Mouse (Mus musculus) intestine, embryonic 16.5 days (tissue): ENCODE data around the gene Tinagl1. TPM values are rescaled to one million over a fixed set of nuclear protein-coding genes. Genes with fewer than 3 reads are reported as not detected.

Experiments used
- ATAC-seq: fragments of 200-750 bp; cut with Nextera tagmentation; 2 replicates; pipeline ENCODE4 v1.8.0; 2017; ENCODE audit warnings: moderate TSS enrichment, moderate library complexity
- H3K27ac ChIP-seq: fragments of 300-500 bp; sonication (generic); 2 replicates; pipeline ENCODE4 v1.5.1; 2014; ENCODE audit warnings: mild to moderate bottlenecking, low read length
- H3K27me3 ChIP-seq: fragments of 300-500 bp; sonication (generic); replicated peaks from 2 replicates; pipeline ENCODE4 v1.6.1; 2014; ENCODE audit warnings: low read length, control low read depth, mixed read lengths; ENCODE audit not compliant: control insufficient read depth, insufficient read depth
- H3K36me3 ChIP-seq: fragments of 300-500 bp; sonication (generic); 2 replicates; pipeline ENCODE4 v1.6.1; 2014; ENCODE audit warnings: low read length, control low read depth; ENCODE audit not compliant: control insufficient read depth, insufficient read depth
- H3K4me1 ChIP-seq: fragments of 300-500 bp; sonication (generic); 2 replicates; pipeline ENCODE4 v1.6.1; 2014; ENCODE audit warnings: low read length, control low read depth, mixed read lengths; ENCODE audit not compliant: control insufficient read depth, insufficient read depth
- H3K4me2 ChIP-seq: fragments of 300-500 bp; sonication (generic); 2 replicates; pipeline ENCODE4 v1.6.1; 2014; ENCODE audit warnings: low read depth, low read length, control low read depth
- H3K4me3 ChIP-seq: fragments of 300-500 bp; sonication (generic); 2 replicates; pipeline ENCODE4 v1.5.1; 2014; ENCODE audit warnings: mild to moderate bottlenecking, low read length
- H3K9ac ChIP-seq: fragments of 300-500 bp; sonication (generic); 2 replicates; pipeline ENCODE4 v1.6.1; 2014; ENCODE audit warnings: low read depth, low read length
- H3K9me3 ChIP-seq: fragments of 300-500 bp; sonication (generic); 2 replicates; pipeline ENCODE4 v1.6.1; 2016; ENCODE audit warnings: low read length, control low read depth; ENCODE audit not compliant: control insufficient read depth
- WGBS: fragments of 180-500 bp; shearing (Covaris S2); extraction: QIAGEN DNeasy Blood & Tissue Kit; methylation state at CpG from one replicate; pipeline ENCODE4 v1.1.7; 2014; 5-methylcytosine and 5-hydroxymethylcytosine counted together
- polyA plus RNA-seq: library from polyadenylated mRNA; unstranded; fragments of >200 nt; fragmentation: Nextera tagmentation; extraction: Ambion mirVana; gene quantifications from 2 replicates; pipeline ENCODE4 v1.2.1, GENCODE M21; 2015

Tinagl1 gene
- polyA plus RNA-seq, 1 experiment from 2014 or later, result 80.3 TPM

- Histone ChIP-seq H3K27ac (no peak overlapping the region), H3K9me3 (no peaks in the 10 kb centered on the region), H3K4me1 (peaks cover 3% of the 10 kb centered on the region; the same call in 1 of the 2 replicates), H3K27me3 (no peaks in the 10 kb centered on the region), H3K4me3 (no peak overlapping the region), H3K9ac (no peak overlapping the region), H3K4me2 (no peak overlapping the region), H3K36me3 (peaks cover 33% of the 10 kb centered on the region)
- no peak for ATAC-seq
- 83% methylated on average over 4 of the region's 4 CpGs for WGBS
These were observed 50.8 kb downstream of the Tinagl1 start for GRCm38 (mm10) chr4:130124110-130124509.

DNA sequence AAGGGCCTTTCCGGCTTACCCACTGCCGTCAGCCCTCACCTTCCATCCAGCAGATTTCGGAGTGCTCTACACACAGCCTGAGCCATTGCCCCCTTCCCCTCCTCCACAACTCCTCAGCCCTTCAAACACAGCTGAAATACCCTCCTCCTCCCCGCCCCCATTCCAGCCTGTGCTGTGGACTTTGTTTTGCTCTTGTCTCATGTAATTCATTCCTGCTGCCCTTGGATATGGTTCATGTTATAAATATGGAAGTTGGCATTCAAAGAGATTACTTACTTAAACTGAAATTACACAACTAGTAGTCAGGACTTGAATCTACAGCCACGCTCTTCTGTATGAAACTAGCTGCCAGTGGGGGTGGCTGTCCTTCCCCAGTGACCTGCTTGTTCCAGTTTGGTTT, 51.9 kb downstream of the Tinagl1 start:
- 86% methylated on average over 5 of the region's 5 CpGs for WGBS
- Histone ChIP-seq H3K27ac (no peak overlapping the region), H3K27me3 (no peaks in the 10 kb centered on the region), H3K9me3 (no peaks in the 10 kb centered on the region), H3K36me3 (peaks cover 33% of the 10 kb centered on the region), H3K9ac (no peak overlapping the region), H3K4me3 (no peak overlapping the region), H3K4me1 (no peaks in the 10 kb centered on the region; the same call in 1 of the 2 replicates), H3K4me2 (no peak overlapping the region)
- no peak for ATAC-seq

DNA sequence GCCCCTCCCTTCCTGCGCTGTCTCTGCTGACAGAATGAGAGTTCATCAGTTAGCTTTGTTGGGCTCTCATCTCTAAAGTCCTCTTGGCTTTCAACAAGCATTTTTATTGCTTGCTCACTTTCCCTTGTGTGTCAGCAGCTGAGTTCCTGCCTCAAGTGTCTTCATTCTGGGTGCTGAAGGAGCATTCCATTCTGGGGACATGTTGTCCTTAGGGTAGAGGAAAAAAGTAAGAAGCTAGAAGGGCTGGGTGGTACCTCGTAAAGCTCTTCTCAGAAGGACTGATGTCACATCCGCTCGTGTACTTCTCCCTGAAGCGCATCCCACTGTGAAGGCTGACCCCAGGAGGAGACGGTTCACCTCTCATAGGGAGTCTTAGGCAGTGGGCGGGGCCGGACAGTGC, 53.4 kb downstream of the Tinagl1 start:
- Histone ChIP-seq H3K27me3 (no peaks in the 10 kb centered on the region), H3K36me3 (peaks cover 37% of the 10 kb centered on the region), H3K4me1 (no peaks in the 10 kb centered on the region; the same call in 1 of the 2 replicates), H3K27ac (no peak overlapping the region), H3K4me2 (no peak overlapping the region), H3K4me3 (no peak overlapping the region), H3K9me3 (no peaks in the 10 kb centered on the region), H3K9ac (no peak overlapping the region)
- 77% methylated on average over 8 of the region's 8 CpGs for WGBS
- ATAC-seq, result no peak

DNA sequence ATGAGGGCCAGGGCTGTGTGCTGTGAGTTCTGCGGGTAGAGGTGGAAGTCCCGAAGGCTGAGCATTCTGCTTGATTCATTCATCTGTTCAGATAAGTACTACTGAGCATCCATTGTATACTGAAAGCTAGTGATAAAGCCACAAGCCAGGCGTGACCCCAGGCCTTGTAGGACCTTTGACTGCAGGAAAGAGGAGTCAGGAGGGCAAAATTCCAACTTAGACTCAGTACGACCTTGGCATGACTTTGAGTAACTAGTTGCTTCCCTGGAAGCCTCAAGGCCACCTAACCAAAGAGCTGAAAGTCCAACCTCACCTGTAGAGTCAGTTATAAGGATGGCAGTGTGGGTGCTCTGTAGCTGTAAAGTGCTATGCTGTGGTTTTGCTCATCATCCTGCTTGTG, 54.2 kb downstream of the Tinagl1 start:
- peaks cover 28% of the 10 kb centered on the region for H3K36me3 ChIP-seq
- H3K9me3 ChIP-seq, result no peaks in the 10 kb centered on the region
- H3K9ac ChIP-seq, result no peak overlapping the region
- no peak for ATAC-seq
- H3K4me1 ChIP-seq, result no peaks in the 10 kb centered on the region; the same call in 1 of the 2 replicates
- H3K27me3 ChIP-seq, result no peaks in the 10 kb centered on the region
- 78% methylated on average over 4 of the region's 4 CpGs for WGBS
- H3K4me2 ChIP-seq, result no peak overlapping the region
- no peak overlapping the region for H3K27ac ChIP-seq
- no peak overlapping the region for H3K4me3 ChIP-seq

Other genes with a start within 250 kb of the Tinagl1 start
- gene Spocd1, start 245.9 kb downstream of the Tinagl1 start, polyA plus RNA-seq, result 0.04 TPM in 1 of 2 replicates, not detected in the other
- gene Adgrb2, start 190.3 kb downstream of the Tinagl1 start, polyA plus RNA-seq, result 0.99 and 1.0 TPM in 2 replicates
- 36.3 and 45.1 TPM in 2 replicates for gene Col16a1, start 127.3 kb downstream of the Tinagl1 start, polyA plus RNA-seq
- 81.6 and 81.7 TPM in 2 replicates for gene Pef1, start 72.6 kb downstream of the Tinagl1 start, polyA plus RNA-seq
- 0.22 and 0.34 TPM in 2 replicates for gene Hcrtr1, start 35.8 kb downstream of the Tinagl1 start, polyA plus RNA-seq
- not detected in 2 replicates for gene Gm853, start 47.3 kb upstream of the Tinagl1 start, polyA plus RNA-seq
- 20.6 and 22.8 TPM in 2 replicates for gene Serinc2, start 104.1 kb upstream of the Tinagl1 start, polyA plus RNA-seq
- 4.0 and 4.5 TPM in 2 replicates for gene Fabp3, start 133.5 kb upstream of the Tinagl1 start, polyA plus RNA-seq
- not detected in 2 replicates for gene Gm10570, start 133.6 kb upstream of the Tinagl1 start, polyA plus RNA-seq
- 56.3 and 59.7 TPM in 2 replicates for gene Zcchc17, start 184.8 kb upstream of the Tinagl1 start, polyA plus RNA-seq
- 108 and 118 TPM in 2 replicates for gene Snrnp40, start 185.0 kb upstream of the Tinagl1 start, polyA plus RNA-seq